Mouse (Mus musculus): ENCODE measurements around the gene Ube2s. TPM values are rescaled to one million over a fixed set of nuclear protein-coding genes. Genes with fewer than 3 reads are reported as not detected.

Gene Ube2s
- polyA plus RNA-seq, 1 experiment from 2014 or later: 452 TPM

GRCm38 (mm10) chr7:4751971-4752820 lies 60.2 kb downstream of the Ube2s start:
- Histone ChIP-seq H3K27ac (ENCODE audit: low read depth, low read length) (no peak overlapping the region), H3K9ac (ENCODE audit: low read depth, low read length) (peak overlapping the region; percentile 5; the same call in 1 of the 2 replicates)
- 4% methylated on average over 30 of the region's 30 CpGs for WGBS

GRCm38 (mm10) chr7:4749169-4749568 lies 63.2 kb downstream of the Ube2s start:
- no peak for DNase-seq (ENCODE audit: low spot score)
- 0 out of 2 replicates have a peak, but pooled peaks cover 5% of the 10 kb centered on the region for H3K4me1 ChIP-seq (replicated peaks; ENCODE audit: control insufficient read depth, insufficient read depth, low read length)
- H3K36me3 ChIP-seq (ENCODE audit: control insufficient read depth, insufficient read depth, low read length): peaks cover 3% of the 10 kb centered on the region; the same call in 1 of the 2 replicates
- no peak overlapping the region for H3K27ac ChIP-seq (ENCODE audit: low read depth, low read length)
- no peak overlapping the region for H3K4me3 ChIP-seq (ENCODE audit: low read depth, low read length)
- no peak overlapping the region for H3K4me2 ChIP-seq (replicated peaks; ENCODE audit: low read depth, low read length)
- H3K9me3 ChIP-seq (ENCODE audit: control insufficient read depth, low read length): no peaks in the 10 kb centered on the region
- no peaks in the 10 kb centered on the region for H3K27me3 ChIP-seq (ENCODE audit: control insufficient read depth, insufficient read depth, low read length)
- no peak for ATAC-seq (ENCODE audit: low FRiP score)
- WGBS: 82% methylated on average over 2 of the region's 2 CpGs
- H3K9ac ChIP-seq (ENCODE audit: low read depth, low read length): no peak overlapping the region

More at GRCm38 (mm10) chr7:4751971-4752820, 60.2 kb downstream of the Ube2s start:
- H3K4me2 ChIP-seq (replicated peaks; ENCODE audit: low read depth, low read length): peak overlapping the region; percentile 29
- DNase-seq (ENCODE audit: low spot score): peak; percentile 65
- no peaks in the 10 kb centered on the region for H3K9me3 ChIP-seq (ENCODE audit: control insufficient read depth, low read length)
- H3K4me1 ChIP-seq (replicated peaks; ENCODE audit: control insufficient read depth, insufficient read depth, low read length): 0 out of 2 replicates have a peak, but pooled peaks cover 5% of the 10 kb centered on the region
- H3K36me3 ChIP-seq (ENCODE audit: control insufficient read depth, insufficient read depth, low read length): no peaks in the 10 kb centered on the region
- no peaks in the 10 kb centered on the region for H3K27me3 ChIP-seq (ENCODE audit: control insufficient read depth, insufficient read depth, low read length)
- peak overlapping the region; percentile 24 for H3K4me3 ChIP-seq (ENCODE audit: low read depth, low read length)
- peak; percentile 78 for ATAC-seq (ENCODE audit: low FRiP score)

GRCm38 (mm10) chr7:4748321-4748720 lies 64.1 kb downstream of the Ube2s start:
- Histone ChIP-seq H3K27me3 (ENCODE audit: control insufficient read depth, insufficient read depth, low read length) (no peaks in the 10 kb centered on the region), H3K4me2 (replicated peaks; ENCODE audit: low read depth, low read length) (no peak overlapping the region), H3K27ac (ENCODE audit: low read depth, low read length) (no peak overlapping the region), H3K4me1 (replicated peaks; ENCODE audit: control insufficient read depth, insufficient read depth, low read length) (0 out of 2 replicates have a peak, but pooled peaks cover 5% of the 10 kb centered on the region), H3K36me3 (ENCODE audit: control insufficient read depth, insufficient read depth, low read length) (peaks cover 3% of the 10 kb centered on the region; the same call in 1 of the 2 replicates), H3K4me3 (ENCODE audit: low read depth, low read length) (no peak overlapping the region), H3K9ac (ENCODE audit: low read depth, low read length) (no peak overlapping the region), H3K9me3 (ENCODE audit: control insufficient read depth, low read length) (no peaks in the 10 kb centered on the region)
- 82% methylated on average over 4 of the region's 4 CpGs for WGBS
- no peak for DNase-seq (ENCODE audit: low spot score)
- no peak for ATAC-seq (ENCODE audit: low FRiP score)

- Histone ChIP-seq H3K27ac (ENCODE audit: low read depth, low read length) (no peak overlapping the region), H3K27me3 (ENCODE audit: control insufficient read depth, insufficient read depth, low read length) (no peaks in the 10 kb centered on the region), H3K9me3 (ENCODE audit: control insufficient read depth, low read length) (no peaks in the 10 kb centered on the region), H3K36me3 (ENCODE audit: control insufficient read depth, insufficient read depth, low read length) (peaks cover 3% of the 10 kb centered on the region; the same call in 1 of the 2 replicates), H3K4me3 (ENCODE audit: low read depth, low read length) (no peak overlapping the region), H3K4me2 (replicated peaks; ENCODE audit: low read depth, low read length) (no peak overlapping the region), H3K9ac (ENCODE audit: low read depth, low read length) (no peak overlapping the region), H3K4me1 (replicated peaks; ENCODE audit: control insufficient read depth, insufficient read depth, low read length) (0 out of 2 replicates have a peak, but pooled peaks cover 5% of the 10 kb centered on the region)
- DNase-seq (ENCODE audit: low spot score): no peak
- no peak for ATAC-seq (ENCODE audit: low FRiP score)
- WGBS: 67% methylated on average over 9 of the region's 9 CpGs
These were observed 65.1 kb downstream of the Ube2s start for GRCm38 (mm10) chr7:4747156-4747899.

- H3K9ac ChIP-seq (ENCODE audit: low read depth, low read length): no peak overlapping the region
- peaks cover 6% of the 10 kb centered on the region; the same call in 1 of the 2 replicates for H3K4me1 ChIP-seq (replicated peaks; ENCODE audit: control insufficient read depth, insufficient read depth, low read length)
- H3K4me3 ChIP-seq (ENCODE audit: low read depth, low read length): no peak overlapping the region
- ATAC-seq (ENCODE audit: low FRiP score) (no peak), DNase-seq (ENCODE audit: low spot score) (no peak)
- peaks cover 3% of the 10 kb centered on the region; the same call in 1 of the 2 replicates for H3K36me3 ChIP-seq (ENCODE audit: control insufficient read depth, insufficient read depth, low read length)
- WGBS: 85% methylated on average over 22 of the region's 22 CpGs
- no peak overlapping the region for H3K27ac ChIP-seq (ENCODE audit: low read depth, low read length)
- no peaks in the 10 kb centered on the region for H3K27me3 ChIP-seq (ENCODE audit: control insufficient read depth, insufficient read depth, low read length)
- H3K9me3 ChIP-seq (ENCODE audit: control insufficient read depth, low read length): no peaks in the 10 kb centered on the region
- no peak overlapping the region for H3K4me2 ChIP-seq (replicated peaks; ENCODE audit: low read depth, low read length)
These were observed 65.9 kb downstream of the Ube2s start for GRCm38 (mm10) chr7:4746326-4746980.

- WGBS: 95% methylated on average over 5 of the region's 6 CpGs
- H3K4me1 ChIP-seq (replicated peaks; ENCODE audit: control insufficient read depth, insufficient read depth, low read length): peaks cover 12% of the 10 kb centered on the region
- no peak for ATAC-seq (ENCODE audit: low FRiP score)
- no peak for DNase-seq (ENCODE audit: low spot score)
- no peak overlapping the region for H3K4me2 ChIP-seq (replicated peaks; ENCODE audit: low read depth, low read length)
- H3K27me3 ChIP-seq (ENCODE audit: control insufficient read depth, insufficient read depth, low read length): no peaks in the 10 kb centered on the region
- H3K36me3 ChIP-seq (ENCODE audit: control insufficient read depth, insufficient read depth, low read length): peaks cover 3% of the 10 kb centered on the region; the same call in 1 of the 2 replicates
- no peak overlapping the region for H3K4me3 ChIP-seq (ENCODE audit: low read depth, low read length)
- H3K27ac ChIP-seq (ENCODE audit: low read depth, low read length): no peak overlapping the region
- H3K9ac ChIP-seq (ENCODE audit: low read depth, low read length): no peak overlapping the region
- no peaks in the 10 kb centered on the region for H3K9me3 ChIP-seq (ENCODE audit: control insufficient read depth, low read length)
These were observed 67.5 kb downstream of the Ube2s start for GRCm38 (mm10) chr7:4744886-4745285.

Other genes starting within 250 kb of the Ube2s start
- 0.11 TPM in 1 of 2 replicates, not detected in the other for gene Ptprh, start 208.5 kb downstream of the Ube2s start, polyA plus RNA-seq (2014; fragmentation: Nextera tagmentation; extraction: Ambion mirVana)
- 3.2 and 3.3 TPM in 2 replicates for gene Tmem86b, start 181.2 kb downstream of the Ube2s start, polyA plus RNA-seq (2014; fragmentation: Nextera tagmentation; extraction: Ambion mirVana)
- gene Ppp6r1, start 153.6 kb downstream of the Ube2s start, polyA plus RNA-seq (2014; fragmentation: Nextera tagmentation; extraction: Ambion mirVana): 6.0 and 8.1 TPM in 2 replicates
- gene Hspbp1, start 127.5 kb downstream of the Ube2s start, polyA plus RNA-seq (2014; fragmentation: Nextera tagmentation; extraction: Ambion mirVana): 112 and 114 TPM in 2 replicates
- gene Brsk1, start 122.0 kb downstream of the Ube2s start, polyA plus RNA-seq (2014; fragmentation: Nextera tagmentation; extraction: Ambion mirVana): 3.1 and 5.1 TPM in 2 replicates
- 0.22 and 0.26 TPM in 2 replicates for gene Tmem150b, start 87.3 kb downstream of the Ube2s start, polyA plus RNA-seq (2014; fragmentation: Nextera tagmentation; extraction: Ambion mirVana)
- gene Kmt5c, start 72.5 kb downstream of the Ube2s start, polyA plus RNA-seq (2014; fragmentation: Nextera tagmentation; extraction: Ambion mirVana): 64.3 and 69.2 TPM in 2 replicates
- gene Cox6b2, start 59.5 kb downstream of the Ube2s start, polyA plus RNA-seq (2014; fragmentation: Nextera tagmentation; extraction: Ambion mirVana): 28.0 and 28.5 TPM in 2 replicates
- gene Fam71e2, start 41.3 kb downstream of the Ube2s start, polyA plus RNA-seq (2014; fragmentation: Nextera tagmentation; extraction: Ambion mirVana): not detected in 2 replicates
- 0.08 and 0.14 TPM in 2 replicates for gene Il11, start 29.7 kb downstream of the Ube2s start, polyA plus RNA-seq (2014; fragmentation: Nextera tagmentation; extraction: Ambion mirVana)
- not detected in 2 replicates for gene Tmem190, start 29.7 kb downstream of the Ube2s start, polyA plus RNA-seq (2014; fragmentation: Nextera tagmentation; extraction: Ambion mirVana)
- gene Tmem238, start 22.9 kb downstream of the Ube2s start, polyA plus RNA-seq (2014; fragmentation: Nextera tagmentation; extraction: Ambion mirVana): 0.78 and 0.93 TPM in 2 replicates
- gene Rpl28, start 19.7 kb downstream of the Ube2s start, polyA plus RNA-seq (2014; fragmentation: Nextera tagmentation; extraction: Ambion mirVana): 186 and 191 TPM in 2 replicates
- 2.9 and 4.1 TPM in 2 replicates for gene Shisa7, start 32.1 kb upstream of the Ube2s start, polyA plus RNA-seq (2014; fragmentation: Nextera tagmentation; extraction: Ambion mirVana)
- gene Isoc2b, start 57.7 kb upstream of the Ube2s start, polyA plus RNA-seq (2014; fragmentation: Nextera tagmentation; extraction: Ambion mirVana): 2.5 and 2.9 TPM in 2 replicates
- gene Isoc2a, start 64.6 kb upstream of the Ube2s start, polyA plus RNA-seq (2014; fragmentation: Nextera tagmentation; extraction: Ambion mirVana): 1.1 TPM in 2 replicates
- 0.11 TPM in 1 of 2 replicates, not detected in the other for gene Gm36210, start 93.9 kb upstream of the Ube2s start, polyA plus RNA-seq (2014; fragmentation: Nextera tagmentation; extraction: Ambion mirVana)
- gene Zfp628, start 102.6 kb upstream of the Ube2s start, polyA plus RNA-seq (2014; fragmentation: Nextera tagmentation; extraction: Ambion mirVana): 4.0 and 4.2 TPM in 2 replicates
- gene Nat14, start 109.4 kb upstream of the Ube2s start, polyA plus RNA-seq (2014; fragmentation: Nextera tagmentation; extraction: Ambion mirVana): 7.1 and 7.3 TPM in 2 replicates
- gene Ssc5d, start 113.2 kb upstream of the Ube2s start, polyA plus RNA-seq (2014; fragmentation: Nextera tagmentation; extraction: Ambion mirVana): 1.1 and 1.4 TPM in 2 replicates
- 0.07 and 0.09 TPM in 2 replicates for gene Sbk2, start 151.8 kb upstream of the Ube2s start, polyA plus RNA-seq (2014; fragmentation: Nextera tagmentation; extraction: Ambion mirVana)
- 0.04 TPM in 1 of 2 replicates, not detected in the other for gene Sbk3, start 158.6 kb upstream of the Ube2s start, polyA plus RNA-seq (2014; fragmentation: Nextera tagmentation; extraction: Ambion mirVana)
- 45.0 and 61.0 TPM in 2 replicates for gene Zfp579, start 183.6 kb upstream of the Ube2s start, polyA plus RNA-seq (2014; fragmentation: Nextera tagmentation; extraction: Ambion mirVana)
- 7.5 and 10.6 TPM in 2 replicates for gene Zfp524, start 201.8 kb upstream of the Ube2s start, polyA plus RNA-seq (2014; fragmentation: Nextera tagmentation; extraction: Ambion mirVana)
- 38.2 and 43.2 TPM in 2 replicates for gene Fiz1, start 202.1 kb upstream of the Ube2s start, polyA plus RNA-seq (2014; fragmentation: Nextera tagmentation; extraction: Ambion mirVana)
- gene Gm44973, start 202.9 kb upstream of the Ube2s start, polyA plus RNA-seq (2014; fragmentation: Nextera tagmentation; extraction: Ambion mirVana): 0.19 and 1.8 TPM in 2 replicates
- gene Zfp865, start 207.8 kb upstream of the Ube2s start, polyA plus RNA-seq (2014; fragmentation: Nextera tagmentation; extraction: Ambion mirVana): 5.7 and 8.6 TPM in 2 replicates
- 7.2 and 8.6 TPM in 2 replicates for gene Ccdc106, start 208.0 kb upstream of the Ube2s start, polyA plus RNA-seq (2014; fragmentation: Nextera tagmentation; extraction: Ambion mirVana)
- gene 4632433K11Rik, start 221.5 kb upstream of the Ube2s start, polyA plus RNA-seq (2014; fragmentation: Nextera tagmentation; extraction: Ambion mirVana): not detected in 2 replicates
- gene Zfp784, start 225.9 kb upstream of the Ube2s start, polyA plus RNA-seq (2014; fragmentation: Nextera tagmentation; extraction: Ambion mirVana): 3.1 and 4.3 TPM in 2 replicates
- gene Zfp580, start 238.9 kb upstream of the Ube2s start, polyA plus RNA-seq (2014; fragmentation: Nextera tagmentation; extraction: Ambion mirVana): 32.4 and 37.5 TPM in 2 replicates
- 161 and 162 TPM in 2 replicates for gene U2af2, start 249.6 kb upstream of the Ube2s start, polyA plus RNA-seq (2014; fragmentation: Nextera tagmentation; extraction: Ambion mirVana)

Data from hindbrain, embryonic 11.5 days (tissue).